Mouse (Mus musculus): ENCODE data around the gene Map4k1. TPM values are rescaled to one million over a fixed set of nuclear protein-coding genes. Genes with fewer than 3 reads are reported as not detected.
A peak's percentile ranks its signal among the peaks of the same experiment; 100 is the strongest.

Map4k1 gene
- polyA plus RNA-seq, 1 experiment = 3.6 TPM

DNA sequence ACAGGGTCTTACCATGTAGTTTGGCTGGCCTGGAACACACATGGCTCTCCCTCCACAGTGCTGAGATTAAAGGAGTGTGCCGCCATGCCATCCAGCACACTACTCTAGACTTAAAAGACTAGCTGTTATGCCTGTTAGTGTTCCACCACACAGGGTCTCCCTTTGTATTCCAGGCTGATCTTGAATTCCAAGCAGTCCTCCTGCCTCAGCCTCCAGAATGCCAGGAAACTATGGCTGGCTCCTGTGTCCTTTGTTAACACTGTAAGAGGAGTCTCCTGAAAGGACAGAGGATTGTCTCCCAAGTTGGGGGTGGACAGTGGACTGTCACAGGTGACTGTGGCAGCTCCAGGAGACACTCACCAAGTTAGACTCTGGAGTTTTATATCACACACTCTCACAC lies 12.6 kb upstream of the Map4k1 start:
- H3K27me3 ChIP-seq (ENCODE audit: control insufficient read depth, insufficient read depth, insufficient read length) = no peaks in the 10 kb centered on the region
- no peaks in the 10 kb centered on the region for H3K79me2 ChIP-seq (ENCODE audit: control insufficient read depth, insufficient read depth)
- H3K79me3 ChIP-seq (ENCODE audit: low read depth) = no peaks in the 10 kb centered on the region
- H3K36me3 ChIP-seq (ENCODE audit: control insufficient read depth, insufficient read depth) = peaks cover 8% of the 10 kb centered on the region
- no peak overlapping the region for H3K4me3 ChIP-seq (ENCODE audit: insufficient read depth, poor library complexity, severe bottlenecking)
- no peak overlapping the region for H3ac ChIP-seq (ENCODE audit: control insufficient read depth, insufficient read length, low read depth)
- TF ChIP-seq FOSL1 (IDR thresholded peaks at IDR 0.05; ENCODE audit: insufficient read depth, low read length, poor library complexity, severe bottlenecking) (no peak), CTCF (IDR thresholded peaks at IDR 0.05; ENCODE audit: control insufficient read depth, insufficient read depth, insufficient read length) (no peak), MYOD1 (IDR thresholded peaks at IDR 0.05; ENCODE audit: control insufficient read depth, insufficient read length, low read depth) (no peak), MAX (IDR thresholded peaks at IDR 0.05) (no peak), MYOG (IDR thresholded peaks at IDR 0.05; ENCODE audit: control insufficient read depth, extremely low read depth, insufficient read length) (no peak), USF1 (IDR thresholded peaks at IDR 0.05; ENCODE audit: low read depth) (no peak), CEBPB (IDR thresholded peaks at IDR 0.05; ENCODE audit: low read depth) (no peak)

DNA sequence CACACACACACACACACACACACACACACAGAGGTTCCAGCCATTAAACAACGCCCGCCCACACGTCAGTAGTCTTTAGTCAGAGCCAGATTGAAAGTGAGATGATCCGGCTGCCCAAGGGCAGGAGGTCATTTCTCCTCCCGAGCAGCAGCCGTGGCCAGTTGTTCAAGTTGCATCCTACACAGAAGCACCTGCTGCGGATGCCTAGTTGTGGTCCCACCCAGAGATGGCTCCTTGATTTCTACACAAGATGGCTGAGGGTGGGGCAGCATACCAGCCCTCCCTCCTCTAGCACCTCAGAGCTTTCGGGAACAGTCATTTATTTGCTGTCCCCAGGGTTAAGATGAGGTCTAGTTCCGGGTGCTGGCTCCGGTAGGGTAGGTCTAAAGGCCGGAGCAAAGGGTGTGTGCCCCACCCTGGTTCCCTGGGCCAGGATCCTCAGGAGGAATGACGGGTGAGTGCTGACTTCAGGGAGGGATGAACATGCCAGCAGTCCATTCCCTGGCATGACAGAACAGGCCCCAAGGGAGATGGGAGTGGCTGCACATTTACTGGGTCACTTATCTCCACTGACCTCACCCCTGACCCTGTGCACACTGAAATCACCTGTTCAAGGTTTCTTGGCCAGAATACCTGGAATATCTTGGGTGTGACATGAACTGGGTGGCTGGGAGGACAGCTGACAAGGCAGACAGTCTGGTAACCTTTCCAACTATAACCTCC lies 12.0 kb upstream of the Map4k1 start:
- no peak overlapping the region for H3ac ChIP-seq (ENCODE audit: control insufficient read depth, insufficient read length, low read depth)
- no peaks in the 10 kb centered on the region for H3K79me3 ChIP-seq (ENCODE audit: low read depth)
- H3K79me2 ChIP-seq (ENCODE audit: control insufficient read depth, insufficient read depth) = no peaks in the 10 kb centered on the region
- peaks cover 11% of the 10 kb centered on the region for H3K36me3 ChIP-seq (ENCODE audit: control insufficient read depth, insufficient read depth)
- TF ChIP-seq MYOD1 (IDR thresholded peaks at IDR 0.05; ENCODE audit: control insufficient read depth, insufficient read length, low read depth) (peak; percentile 52), FOSL1 (IDR thresholded peaks at IDR 0.05; ENCODE audit: insufficient read depth, low read length, poor library complexity, severe bottlenecking) (no peak), CEBPB (IDR thresholded peaks at IDR 0.05; ENCODE audit: low read depth) (no peak), CTCF (IDR thresholded peaks at IDR 0.05; ENCODE audit: control insufficient read depth, insufficient read depth, insufficient read length) (no peak)
- H3K27me3 ChIP-seq (ENCODE audit: control insufficient read depth, insufficient read depth, insufficient read length) = no peaks in the 10 kb centered on the region
- H3K4me3 ChIP-seq (ENCODE audit: insufficient read depth, poor library complexity, severe bottlenecking) = no peak overlapping the region

DNA sequence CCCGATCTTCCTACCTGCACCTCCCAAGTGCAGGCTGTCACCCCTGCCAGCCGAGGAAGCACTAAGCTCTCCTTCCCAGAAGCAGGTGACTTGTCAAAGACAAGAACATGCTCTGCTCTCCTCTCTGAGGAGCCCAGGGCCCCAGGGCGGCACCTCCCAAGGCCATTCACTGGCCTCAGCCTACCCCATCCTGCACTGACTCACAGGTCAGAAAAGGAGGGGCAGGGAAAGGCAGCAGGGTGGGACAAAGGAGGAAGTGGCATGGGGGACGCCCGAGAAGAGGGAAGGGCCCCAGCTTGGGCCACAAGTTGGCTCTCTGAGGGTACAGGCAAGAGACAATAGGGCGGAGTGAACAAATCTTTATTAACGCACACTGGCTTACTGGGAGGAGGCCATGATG lies 10.8 kb upstream of the Map4k1 start:
- no peaks in the 10 kb centered on the region for H3K27me3 ChIP-seq (ENCODE audit: control insufficient read depth, insufficient read depth, insufficient read length)
- no peak overlapping the region for H3K4me3 ChIP-seq (ENCODE audit: insufficient read depth, poor library complexity, severe bottlenecking)
- no peaks in the 10 kb centered on the region for H3K79me3 ChIP-seq (ENCODE audit: low read depth)
- H3ac ChIP-seq (ENCODE audit: control insufficient read depth, insufficient read length, low read depth) = no peak overlapping the region
- TF ChIP-seq MYOD1 (IDR thresholded peaks at IDR 0.05; ENCODE audit: control insufficient read depth, insufficient read length, low read depth) (no peak), CEBPB (IDR thresholded peaks at IDR 0.05; ENCODE audit: low read depth) (no peak), FOSL1 (IDR thresholded peaks at IDR 0.05; ENCODE audit: insufficient read depth, low read length, poor library complexity, severe bottlenecking) (no peak), MAX (IDR thresholded peaks at IDR 0.05) (no peak), MYOG (IDR thresholded peaks at IDR 0.05; ENCODE audit: control insufficient read depth, extremely low read depth, insufficient read length) (no peak), USF1 (IDR thresholded peaks at IDR 0.05; ENCODE audit: low read depth) (no peak), CTCF (IDR thresholded peaks at IDR 0.05; ENCODE audit: control insufficient read depth, insufficient read depth, insufficient read length) (no peak)
- no peaks in the 10 kb centered on the region for H3K79me2 ChIP-seq (ENCODE audit: control insufficient read depth, insufficient read depth)
- peaks cover 11% of the 10 kb centered on the region for H3K36me3 ChIP-seq (ENCODE audit: control insufficient read depth, insufficient read depth)

DNA sequence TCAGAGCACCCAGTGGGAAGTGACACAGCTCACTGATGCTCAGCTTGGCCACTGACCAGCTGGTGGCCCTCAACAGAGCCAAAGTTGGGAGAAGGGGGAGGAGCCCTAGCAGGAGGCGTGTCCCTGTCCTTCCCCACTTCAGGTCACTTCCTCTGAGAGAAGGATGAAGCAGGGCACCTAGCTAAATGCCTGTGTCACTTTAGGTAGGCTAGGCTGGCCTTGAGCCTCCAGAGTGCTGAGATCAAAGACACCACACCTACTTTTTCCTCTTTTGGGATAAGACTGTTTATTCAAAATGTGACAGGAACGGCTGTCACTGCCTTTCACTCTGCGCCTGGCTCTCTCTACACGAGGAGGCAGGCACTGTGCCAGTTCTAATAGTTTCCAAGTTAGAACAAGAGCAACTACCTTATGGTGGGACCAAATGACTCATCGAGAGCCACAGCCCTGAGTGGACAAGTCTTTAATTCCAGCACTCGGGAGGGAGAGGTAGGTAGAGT lies 10.0 kb upstream of the Map4k1 start:
- Histone ChIP-seq H3ac (ENCODE audit: control insufficient read depth, insufficient read length, low read depth) (no peak overlapping the region), H3K27me3 (ENCODE audit: control insufficient read depth, insufficient read depth, insufficient read length) (no peaks in the 10 kb centered on the region), H3K36me3 (ENCODE audit: control insufficient read depth, insufficient read depth) (peaks cover 14% of the 10 kb centered on the region), H3K79me2 (ENCODE audit: control insufficient read depth, insufficient read depth) (no peaks in the 10 kb centered on the region), H3K4me3 (ENCODE audit: insufficient read depth, poor library complexity, severe bottlenecking) (no peak overlapping the region), H3K79me3 (ENCODE audit: low read depth) (no peaks in the 10 kb centered on the region)
- TF ChIP-seq CEBPB (IDR thresholded peaks at IDR 0.05; ENCODE audit: low read depth) (no peak), MYOD1 (IDR thresholded peaks at IDR 0.05; ENCODE audit: control insufficient read depth, insufficient read length, low read depth) (peak; percentile 88)

DNA sequence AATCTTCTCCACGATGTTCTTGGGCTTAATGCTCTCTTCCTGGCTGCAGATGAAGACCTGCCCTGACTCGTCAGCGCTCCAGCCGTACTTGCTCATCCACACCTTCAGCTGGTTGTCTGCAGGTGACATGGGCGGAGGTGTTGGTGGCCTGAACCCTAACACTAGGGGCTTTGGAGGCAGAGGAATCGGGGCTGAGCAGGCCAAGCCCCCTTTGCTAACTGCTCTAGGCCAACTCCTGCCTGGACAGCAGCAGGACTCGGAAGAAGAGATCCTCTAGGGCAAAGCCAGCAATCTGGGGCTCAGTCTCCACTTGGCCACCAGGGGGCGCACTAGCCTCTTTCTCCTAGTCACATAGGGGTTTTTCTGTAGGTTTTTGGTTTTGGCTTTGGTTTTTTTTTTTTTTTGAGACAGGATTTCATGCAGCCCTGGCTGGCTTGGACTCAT lies 9.3 kb upstream of the Map4k1 start:
- Histone ChIP-seq H3K27me3 (ENCODE audit: control insufficient read depth, insufficient read depth, insufficient read length) (no peaks in the 10 kb centered on the region), H3K36me3 (ENCODE audit: control insufficient read depth, insufficient read depth) (peaks cover 21% of the 10 kb centered on the region), H3K79me3 (ENCODE audit: low read depth) (no peaks in the 10 kb centered on the region), H3K4me3 (ENCODE audit: insufficient read depth, poor library complexity, severe bottlenecking) (no peak overlapping the region), H3K79me2 (ENCODE audit: control insufficient read depth, insufficient read depth) (no peaks in the 10 kb centered on the region), H3ac (ENCODE audit: control insufficient read depth, insufficient read length, low read depth) (peak overlapping the region; percentile 52)
- TF ChIP-seq CEBPB (IDR thresholded peaks at IDR 0.05; ENCODE audit: low read depth) = no peak
- TF ChIP-seq MYOG (IDR thresholded peaks at IDR 0.05; ENCODE audit: control insufficient read depth, extremely low read depth, insufficient read length) = no peak
- no peak for TF ChIP-seq USF1 (IDR thresholded peaks at IDR 0.05; ENCODE audit: low read depth)
- no peak for TF ChIP-seq FOSL1 (IDR thresholded peaks at IDR 0.05; ENCODE audit: insufficient read depth, low read length, poor library complexity, severe bottlenecking)
- no peak for TF ChIP-seq CTCF (IDR thresholded peaks at IDR 0.05; ENCODE audit: control insufficient read depth, insufficient read depth, insufficient read length)
- TF ChIP-seq MAX (IDR thresholded peaks at IDR 0.05) = no peak
- TF ChIP-seq MYOD1 (IDR thresholded peaks at IDR 0.05; ENCODE audit: control insufficient read depth, insufficient read length, low read depth) = no peak

DNA sequence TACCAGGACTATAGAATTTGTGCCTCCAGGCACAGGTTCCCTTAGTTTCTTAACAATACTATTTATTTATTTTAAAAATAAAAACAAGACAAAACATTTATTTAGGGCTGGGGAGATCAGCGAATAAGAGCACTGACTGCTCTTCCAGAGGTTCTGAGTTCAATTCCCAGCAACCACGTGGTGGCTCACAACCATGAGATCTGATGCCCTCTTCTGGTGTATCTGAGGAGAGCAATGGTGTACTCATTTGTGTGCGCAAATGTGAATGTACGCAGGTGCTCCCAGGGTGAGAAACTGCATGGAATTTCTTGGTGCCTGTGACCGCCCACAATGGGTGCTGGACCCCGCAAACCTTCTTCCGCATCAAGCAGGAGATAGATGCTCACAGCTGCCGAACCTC lies 8.8 kb upstream of the Map4k1 start:
- H3K79me3 ChIP-seq (ENCODE audit: low read depth) = no peaks in the 10 kb centered on the region
- no peak overlapping the region for H3K4me3 ChIP-seq (ENCODE audit: insufficient read depth, poor library complexity, severe bottlenecking)
- H3ac ChIP-seq (ENCODE audit: control insufficient read depth, insufficient read length, low read depth) = no peak overlapping the region
- TF ChIP-seq USF1 (IDR thresholded peaks at IDR 0.05; ENCODE audit: low read depth) = no peak
- no peak for TF ChIP-seq MYOD1 (IDR thresholded peaks at IDR 0.05; ENCODE audit: control insufficient read depth, insufficient read length, low read depth)
- TF ChIP-seq CEBPB (IDR thresholded peaks at IDR 0.05; ENCODE audit: low read depth) = no peak
- TF ChIP-seq CTCF (IDR thresholded peaks at IDR 0.05; ENCODE audit: control insufficient read depth, insufficient read depth, insufficient read length) = no peak
- TF ChIP-seq MYOG (IDR thresholded peaks at IDR 0.05; ENCODE audit: control insufficient read depth, extremely low read depth, insufficient read length) = no peak
- no peak for TF ChIP-seq MAX (IDR thresholded peaks at IDR 0.05)
- TF ChIP-seq FOSL1 (IDR thresholded peaks at IDR 0.05; ENCODE audit: insufficient read depth, low read length, poor library complexity, severe bottlenecking) = no peak
- H3K36me3 ChIP-seq (ENCODE audit: control insufficient read depth, insufficient read depth) = peaks cover 25% of the 10 kb centered on the region
- H3K79me2 ChIP-seq (ENCODE audit: control insufficient read depth, insufficient read depth) = no peaks in the 10 kb centered on the region
- no peaks in the 10 kb centered on the region for H3K27me3 ChIP-seq (ENCODE audit: control insufficient read depth, insufficient read depth, insufficient read length)
